Mouse (Mus musculus): ENCODE measurements at regions not wholly inside any gene's neighbourhood (a gene's known extent, or its start where the extent isn't known, plus 50 kb on each side); places are given as distances from the start of the nearest gene placed in this dataset.
A peak's percentile ranks its signal among the peaks of the same experiment; 100 is the strongest.

DNA sequence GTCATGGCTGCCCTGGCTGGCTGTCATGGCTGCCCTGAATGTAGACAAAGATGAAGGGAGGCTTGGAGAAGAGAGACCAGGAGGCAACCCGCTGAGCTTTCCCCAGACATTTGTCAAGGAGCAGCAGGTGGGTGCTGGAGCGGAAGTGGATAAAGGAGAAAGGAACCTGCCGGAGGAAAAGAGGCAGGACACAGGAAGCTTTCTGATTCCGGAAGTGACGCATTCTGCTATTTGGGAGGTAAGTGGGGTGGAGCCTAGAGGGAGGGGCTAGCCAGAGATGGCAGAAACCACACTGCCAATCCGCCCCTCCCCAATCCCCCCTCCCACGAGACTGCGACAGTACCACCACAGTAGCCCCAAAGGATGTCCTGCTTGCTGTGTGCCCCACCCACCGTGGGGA, 80.1 kb downstream of the Gm572 start:
- no peak for DNase-seq (ENCODE audit: low spot score)

DNA sequence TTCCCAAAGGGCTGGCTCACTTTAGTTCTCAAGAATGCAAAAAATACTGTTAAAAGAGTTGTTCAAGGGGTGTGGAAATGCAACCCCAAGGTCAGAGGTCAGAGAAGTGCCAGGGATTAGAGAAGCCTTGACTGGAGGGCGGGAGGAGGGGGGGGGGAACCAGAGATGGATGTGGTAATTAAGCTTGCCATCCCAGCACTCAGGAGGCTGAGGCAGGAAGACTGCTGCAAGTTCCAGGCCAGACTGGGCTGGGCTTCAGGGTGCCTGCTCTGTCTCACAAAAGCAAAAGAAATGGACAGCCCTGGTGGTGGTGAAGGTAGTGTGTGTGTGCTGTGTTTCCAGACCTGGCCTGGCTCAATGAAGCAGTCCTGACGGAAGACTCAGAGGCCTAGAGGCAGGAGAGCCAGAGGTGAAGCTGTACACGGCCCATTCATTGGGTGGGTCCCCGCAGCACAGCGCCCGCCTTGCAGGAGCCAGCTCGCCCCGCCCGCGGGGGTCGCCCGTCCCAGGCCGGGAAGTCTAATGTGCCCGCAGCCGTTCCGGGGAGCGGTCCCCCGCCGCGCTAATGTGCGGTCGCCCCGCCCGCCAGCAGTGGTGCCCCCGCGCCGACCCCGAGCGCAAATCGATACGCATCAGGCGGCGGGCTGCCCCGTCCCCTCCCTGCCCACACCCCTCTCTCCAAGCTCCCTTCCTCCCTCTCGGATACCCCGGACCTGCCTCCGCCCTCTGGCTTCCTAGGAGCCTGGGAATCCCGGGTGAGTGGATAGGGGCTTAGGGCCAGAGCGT, 80.1 kb upstream of the Casz1 start:
- DNase-seq (ENCODE audit: low spot score): no peak

DNA sequence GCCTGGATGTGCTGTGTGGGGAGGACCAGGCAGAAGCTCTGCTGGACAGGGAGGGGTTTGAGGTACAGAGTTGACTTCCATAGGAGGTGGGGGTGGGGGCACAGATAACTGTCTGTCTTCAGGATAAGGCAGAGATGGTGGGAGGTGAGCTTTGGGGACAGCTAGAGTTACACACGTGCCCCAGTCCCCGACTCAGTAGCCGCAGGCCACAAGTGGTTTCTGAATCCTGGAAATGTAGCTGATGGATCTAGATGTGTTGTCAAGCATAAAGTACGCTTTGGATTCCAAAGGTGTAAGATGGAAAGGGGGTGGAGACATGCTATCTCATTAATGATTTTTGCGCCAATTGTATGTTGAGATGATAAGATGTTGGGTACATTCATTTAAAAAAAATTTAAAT, 75.4 kb upstream of the Casz1 start:
- DNase-seq (ENCODE audit: low spot score): no peak

DNA sequence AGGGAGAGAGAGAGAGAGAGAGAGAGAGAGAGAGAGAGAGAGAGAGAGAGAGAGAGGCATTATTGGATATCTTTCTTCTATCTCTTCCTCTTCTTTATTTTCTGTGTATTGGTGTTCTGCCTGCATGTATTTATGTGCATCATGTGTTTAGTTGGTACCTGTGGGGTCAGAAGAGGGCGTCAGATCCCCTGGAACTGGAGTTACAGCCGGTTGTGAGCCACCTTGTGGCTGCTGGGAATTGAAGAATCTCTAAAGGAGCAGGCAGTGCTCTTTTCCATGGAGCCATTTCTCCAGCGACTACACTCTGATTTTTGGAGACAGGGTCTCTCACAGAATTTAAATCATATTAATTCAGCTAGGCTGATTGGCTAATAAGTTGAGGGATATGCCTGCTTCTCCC, 72.6 kb upstream of the Casz1 start:
- no peak for DNase-seq (ENCODE audit: low spot score)

DNA sequence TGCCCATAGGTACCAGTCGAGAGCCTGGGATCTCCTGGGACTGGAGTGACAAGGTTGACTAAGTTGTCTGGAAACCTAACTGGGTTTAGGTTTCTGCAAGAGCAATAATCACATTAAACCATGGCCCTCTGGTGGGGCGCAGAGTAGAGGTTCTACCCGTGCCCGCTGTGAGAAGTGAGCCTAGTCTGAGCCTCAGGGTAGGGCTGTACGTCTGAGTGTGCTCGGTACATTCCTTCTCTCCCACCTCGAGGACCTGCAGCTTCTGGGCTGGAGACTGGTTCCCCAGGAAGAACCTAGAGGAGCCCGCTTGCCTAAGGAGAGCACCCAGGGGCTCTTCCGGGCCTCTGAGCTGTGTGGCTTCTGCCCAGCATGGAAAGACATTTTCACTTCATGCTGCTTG, 70.2 kb upstream of the Casz1 start:
- DNase-seq (ENCODE audit: low spot score): no peak

DNA sequence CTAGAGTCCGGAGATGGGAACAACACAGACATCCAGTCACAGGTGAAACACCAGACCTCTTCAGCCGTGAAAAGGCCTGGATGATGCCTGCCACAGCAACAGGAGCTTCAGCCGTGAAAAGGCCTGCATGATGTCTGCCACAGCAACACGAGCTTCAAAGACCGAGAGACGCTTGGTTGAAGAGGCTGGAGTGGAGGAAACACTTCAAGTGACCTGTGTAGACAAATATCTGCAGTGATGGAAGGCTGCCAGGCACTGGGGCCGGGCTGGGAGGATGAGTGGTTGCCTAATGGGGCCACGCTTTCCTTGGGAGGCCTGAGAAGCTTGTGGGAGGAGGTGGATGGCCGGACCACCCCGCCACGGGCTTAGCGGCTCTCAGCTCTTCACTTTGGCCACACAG, 69.7 kb upstream of the Casz1 start:
- DNase-seq (ENCODE audit: low spot score): no peak

DNA sequence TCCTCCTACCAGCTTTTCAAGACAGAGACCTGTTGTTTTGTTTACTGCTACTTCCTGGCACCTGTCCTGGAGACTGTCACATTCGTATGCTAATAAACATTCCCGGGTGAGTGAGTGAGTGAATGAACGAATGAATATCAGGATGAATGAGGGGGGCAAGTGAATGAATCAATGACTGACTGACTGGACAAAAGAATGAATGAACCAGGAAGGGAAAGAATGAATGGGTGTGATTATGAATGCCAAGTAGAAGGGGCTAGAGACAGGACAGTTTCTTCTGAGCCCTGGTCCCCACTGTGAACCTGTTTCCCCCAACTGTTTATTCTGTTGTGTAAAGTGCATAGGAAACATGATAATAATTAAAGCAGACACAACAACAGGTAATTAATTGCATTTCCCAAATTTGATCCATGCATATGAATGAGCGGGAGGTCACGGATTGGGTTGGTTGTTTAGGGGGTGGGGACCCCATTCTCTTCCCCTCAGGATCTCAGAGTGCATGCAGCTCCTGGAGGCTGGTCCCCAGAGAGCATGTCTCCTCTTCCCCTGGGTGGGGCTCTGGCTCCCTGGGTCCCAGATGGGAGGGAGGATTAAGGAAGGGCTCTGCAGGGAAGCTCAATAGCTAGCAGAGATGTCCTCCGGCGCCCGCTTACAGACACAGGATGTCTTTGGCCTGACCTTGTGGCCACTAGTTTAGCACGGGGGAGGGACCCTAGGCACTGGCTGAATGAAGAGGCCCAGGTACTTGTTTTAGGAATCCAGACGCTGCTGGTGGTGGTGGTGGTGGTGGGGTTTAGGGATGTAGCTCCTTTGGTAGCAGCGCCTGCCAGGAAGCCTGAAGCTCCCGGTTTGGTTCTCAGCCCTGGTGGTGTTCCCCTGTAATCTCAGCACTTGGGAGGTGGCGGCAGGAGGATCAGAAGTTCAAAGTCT, 65.4 kb upstream of the Casz1 start:
- DNase-seq (ENCODE audit: low spot score): no peak

DNA sequence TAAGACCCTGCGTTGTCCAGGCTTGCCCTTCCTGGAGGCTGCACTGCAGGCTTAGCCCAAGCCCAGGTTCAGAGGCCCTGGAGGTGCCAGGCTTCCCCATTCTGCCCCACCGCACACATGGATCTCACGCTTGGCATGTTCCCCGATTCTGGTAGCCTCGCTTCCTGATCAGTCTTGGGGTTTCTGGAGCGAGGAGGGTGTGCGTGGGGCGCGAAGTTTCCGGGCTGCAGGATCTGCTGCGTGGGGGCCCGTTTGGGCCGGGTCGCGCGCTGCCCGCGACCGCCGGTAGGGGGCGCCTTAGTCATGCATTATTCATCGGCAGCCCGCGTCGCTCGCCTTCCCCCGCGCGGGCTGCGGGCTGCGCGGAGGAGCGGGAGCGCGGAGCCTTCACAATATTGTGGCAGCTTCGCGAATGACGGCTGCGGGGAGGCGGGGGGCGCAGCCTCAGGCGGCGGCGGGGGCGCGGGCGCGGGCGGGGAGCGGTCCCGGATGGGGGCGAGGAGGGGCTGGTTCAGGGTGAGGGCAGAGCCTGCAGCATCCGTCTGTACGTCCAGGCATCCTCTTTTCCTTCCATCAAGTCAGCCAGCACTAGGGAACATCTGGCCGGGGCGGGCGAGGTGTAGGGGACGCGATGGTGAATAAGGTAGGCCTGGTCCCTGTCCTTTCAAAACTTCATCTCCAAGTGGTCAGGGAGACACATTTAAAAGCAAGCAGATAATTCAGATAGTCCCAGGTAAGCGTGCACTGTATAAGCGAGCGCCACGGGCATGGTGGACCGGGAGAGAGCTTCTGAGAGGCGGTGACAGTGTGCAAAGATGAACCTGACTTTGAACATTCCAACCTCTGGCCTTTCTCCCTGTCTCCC, 61.4 kb upstream of the Casz1 start:
- DNase-seq (ENCODE audit: low spot score): peak; percentile 66

DNA sequence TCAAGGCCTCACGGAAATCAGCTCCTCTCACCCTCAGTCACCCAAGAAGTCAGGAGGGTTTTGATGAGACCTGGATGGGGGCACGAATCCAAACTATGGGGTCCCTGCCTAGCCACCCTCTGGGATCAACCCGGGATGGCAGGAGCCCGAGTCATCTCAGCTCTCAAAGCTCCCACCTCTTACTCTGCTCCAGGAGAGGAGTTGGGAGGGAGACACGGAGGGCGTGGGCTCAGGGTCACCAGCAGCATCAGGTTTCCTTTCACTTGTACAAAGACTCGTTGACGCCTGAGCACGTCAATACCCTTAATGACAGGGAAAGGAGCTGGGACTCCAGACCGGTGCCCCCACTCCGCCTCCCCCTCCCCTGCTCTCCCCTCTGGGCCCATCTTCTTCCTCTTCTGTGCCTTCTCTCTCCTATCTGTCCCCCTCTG, 60.8 kb upstream of the Casz1 start:
- no peak for DNase-seq (ENCODE audit: low spot score)

DNA sequence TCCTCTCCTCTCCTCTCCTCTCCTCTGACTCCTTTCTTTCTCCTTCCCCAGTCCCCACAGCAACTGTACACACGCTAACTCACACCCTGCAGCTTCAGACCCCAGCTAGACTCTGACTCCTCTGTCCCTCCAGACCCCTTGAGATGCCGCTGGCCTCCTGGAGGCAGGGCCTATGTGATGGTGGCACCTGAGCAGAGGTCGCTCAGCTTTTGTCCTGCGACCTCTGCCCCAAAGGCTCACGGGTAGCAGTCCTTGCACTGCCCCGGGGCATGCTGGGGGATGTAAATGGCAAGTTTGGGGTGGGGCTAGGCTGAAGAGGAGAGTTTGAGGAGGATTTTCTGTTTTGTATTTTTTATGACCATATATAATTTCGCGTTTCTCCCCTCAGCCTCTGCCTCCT, 60.2 kb upstream of the Casz1 start:
- no peak for DNase-seq (ENCODE audit: low spot score)

DNA sequence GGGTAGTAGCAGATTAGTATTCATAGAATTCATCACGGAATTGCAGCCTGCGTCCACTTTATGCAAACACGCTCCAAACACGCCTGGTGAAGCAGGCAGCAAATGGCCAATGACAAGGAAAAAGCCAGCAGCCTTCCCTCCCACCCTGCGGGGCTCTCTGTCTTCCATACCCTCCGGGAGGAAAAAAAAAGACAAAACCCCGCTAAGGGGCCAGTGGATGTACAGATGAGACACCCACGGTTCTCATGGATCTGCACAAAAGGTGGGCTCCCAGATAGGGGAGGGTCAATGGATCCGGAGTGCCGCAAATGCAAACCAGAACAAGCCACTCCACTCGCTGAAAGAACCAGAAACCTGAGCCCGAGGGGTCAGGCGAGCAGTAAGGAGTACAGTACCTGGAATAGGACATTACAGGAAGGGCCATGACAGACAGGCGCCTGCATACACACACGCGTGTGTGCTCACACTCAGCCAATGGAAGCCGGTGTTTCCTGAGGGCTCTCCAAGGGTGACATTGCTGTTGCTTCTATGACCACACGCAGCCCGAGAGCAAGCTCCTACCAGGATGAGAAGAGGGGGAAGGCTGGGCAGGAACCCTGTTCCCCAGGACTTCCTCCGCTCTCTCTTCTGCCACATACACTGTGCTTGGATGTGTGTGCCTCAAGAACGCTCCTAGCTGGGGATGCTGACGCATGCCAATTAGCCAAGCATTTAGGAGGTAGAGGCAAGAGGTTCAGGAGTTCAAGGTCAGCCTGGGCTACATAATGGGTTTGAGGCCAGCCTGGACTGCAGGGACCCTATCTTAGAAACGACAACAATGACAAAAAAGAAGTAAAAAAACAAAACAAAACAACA, 57.5 kb upstream of the Casz1 start:
- DNase-seq (ENCODE audit: low spot score): no peak

DNA sequence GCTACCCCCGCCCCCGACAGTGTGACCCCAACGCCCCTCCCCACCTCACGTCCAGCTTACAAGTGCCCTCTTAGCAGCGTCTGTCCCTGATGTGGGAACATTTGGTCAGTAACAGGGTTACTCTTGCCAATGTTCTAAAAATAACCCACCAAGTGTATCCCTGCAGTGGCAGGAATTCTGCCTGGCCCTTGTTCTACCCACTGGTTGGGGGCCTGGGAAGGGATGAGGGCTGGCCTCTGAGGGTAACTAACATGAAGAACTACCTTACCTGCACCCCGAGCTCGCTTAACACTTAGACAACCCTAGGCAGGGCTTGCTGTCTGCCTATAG, 56.9 kb upstream of the Casz1 start:
- no peak for DNase-seq (ENCODE audit: low spot score)

DNA sequence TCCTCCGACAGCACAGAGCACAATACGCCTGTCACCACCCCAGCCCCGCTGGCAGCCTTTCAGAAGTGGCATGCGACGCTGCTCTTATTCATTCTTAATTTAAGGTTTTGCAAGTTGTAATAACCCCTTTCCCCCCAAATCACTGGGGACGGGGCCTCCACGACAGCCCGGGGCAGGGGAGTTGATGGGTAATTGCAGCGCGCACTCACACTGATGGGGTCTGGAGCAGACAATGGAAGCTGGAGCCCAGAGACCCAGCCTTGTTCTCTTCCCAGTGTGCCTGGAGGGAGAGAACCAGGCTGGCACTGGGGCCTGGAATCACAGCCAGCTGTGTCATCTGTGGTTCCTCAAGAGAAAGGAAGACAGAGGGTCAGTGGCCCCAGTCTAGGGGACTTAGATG, 54.2 kb upstream of the Casz1 start:
- no peak for DNase-seq (ENCODE audit: low spot score)

DNA sequence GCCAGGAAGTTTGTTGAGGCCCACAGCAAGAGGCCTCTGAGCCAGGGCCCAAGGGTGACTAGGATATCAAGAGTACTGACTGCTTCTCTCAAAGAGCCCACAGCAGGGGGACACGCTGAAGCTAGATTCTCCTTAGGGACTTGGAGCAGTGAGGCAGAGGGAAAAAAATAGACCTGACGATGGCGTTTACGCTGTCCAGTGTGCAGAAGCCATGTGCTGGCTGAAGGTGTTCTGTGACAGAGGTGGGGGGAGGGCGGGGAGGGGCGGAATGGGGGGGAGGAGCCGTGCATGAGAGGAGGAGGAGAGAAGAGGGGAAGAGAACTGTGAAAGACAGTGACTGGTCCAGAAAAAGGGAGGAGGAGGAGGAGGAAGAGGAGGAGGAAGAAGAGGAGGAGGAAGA, 52.6 kb upstream of the Casz1 start:
- peak; percentile 61 for DNase-seq (ENCODE audit: low spot score)

DNA sequence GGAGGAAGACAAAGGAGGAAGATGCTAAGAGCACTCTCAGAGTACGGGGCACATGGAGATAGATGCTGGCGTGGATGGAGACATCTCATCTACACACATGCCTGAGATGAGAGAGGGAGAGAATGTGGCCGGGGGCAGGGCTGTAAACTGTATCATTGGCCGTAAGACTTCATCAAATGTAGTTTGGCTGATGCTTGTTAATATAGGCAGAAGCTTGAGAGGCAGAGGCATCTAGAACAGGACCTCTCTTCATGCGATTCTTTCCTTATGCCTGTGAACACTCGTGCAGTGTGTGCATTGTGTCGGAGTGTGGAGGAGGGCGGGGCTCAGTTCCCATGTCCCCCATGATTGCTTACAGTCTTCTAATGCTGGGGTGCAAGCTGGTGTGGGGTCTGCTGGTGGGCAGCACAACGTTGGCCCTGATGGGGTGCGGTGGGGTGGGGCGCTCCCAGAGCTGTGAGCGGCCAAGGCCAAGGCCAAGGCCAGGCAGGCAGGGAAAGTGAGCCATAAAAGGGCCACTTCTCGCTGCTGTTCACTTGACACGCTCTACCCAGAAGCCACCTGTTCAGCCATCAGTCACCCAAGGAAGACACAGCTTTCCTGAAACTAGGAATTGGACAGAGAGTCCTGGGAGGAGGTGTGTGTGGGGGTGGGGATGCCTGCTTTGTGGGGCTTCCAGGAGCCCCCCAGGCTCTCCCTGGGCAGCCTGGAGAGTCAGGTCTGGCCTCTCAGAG, 51.7 kb upstream of the Casz1 start:
- DNase-seq (ENCODE audit: low spot score): peak; percentile 47

DNA sequence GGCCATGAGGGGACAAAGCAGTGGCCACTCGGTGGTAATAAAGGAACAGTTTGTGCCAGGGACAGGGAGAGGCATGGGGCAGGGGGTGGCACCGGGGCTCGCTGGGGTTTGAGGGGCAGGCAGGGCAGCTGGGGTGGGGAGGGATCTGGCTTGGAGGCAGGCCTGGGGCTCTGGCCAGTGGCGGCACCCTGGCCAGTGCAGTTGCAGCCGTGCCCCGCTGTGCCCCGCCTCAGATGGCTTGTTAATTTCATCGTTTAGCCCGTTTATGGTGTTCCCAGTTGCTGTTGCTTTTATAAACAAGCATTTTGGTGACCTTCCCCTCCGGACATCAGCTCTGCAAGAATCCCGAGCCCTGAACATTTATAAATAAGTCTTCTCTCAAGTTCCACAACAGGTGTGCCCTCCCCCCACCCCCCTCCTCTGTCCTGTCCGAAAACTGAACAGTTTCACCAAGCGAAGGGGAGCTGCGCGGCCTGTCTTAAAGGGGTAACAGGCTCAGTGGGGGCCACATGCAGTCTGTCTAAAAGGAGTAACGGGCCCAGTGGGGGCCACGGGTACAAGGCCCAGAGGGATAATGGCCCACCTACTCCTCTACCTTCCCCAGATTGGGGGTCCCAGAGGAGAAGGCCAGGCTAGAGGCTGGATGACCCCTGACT, 51.0 kb upstream of the Casz1 start:
- peak; percentile 58 for DNase-seq (ENCODE audit: low spot score)

DNA sequence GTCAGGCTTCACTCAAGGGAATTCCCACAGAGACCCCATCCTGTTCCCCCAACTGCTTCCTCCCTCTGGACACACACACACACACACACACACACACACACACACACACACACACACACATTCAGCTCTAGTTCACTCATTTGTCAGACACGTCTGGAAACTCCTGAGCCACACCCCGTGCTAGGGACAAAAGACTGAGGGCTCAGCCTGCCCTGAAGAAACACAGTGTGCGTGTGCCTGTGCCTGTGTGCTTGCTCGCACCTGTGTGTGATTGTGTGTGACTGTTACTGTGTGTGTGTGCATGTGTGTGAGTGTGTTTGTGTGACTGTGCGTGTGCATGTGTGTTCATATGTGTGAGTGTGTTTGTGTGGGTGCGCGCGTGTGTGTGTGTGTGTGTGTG, 50.4 kb upstream of the Casz1 start:
- no peak for DNase-seq (ENCODE audit: low spot score)
